Mouse (Mus musculus) C2C12 (cell line): Measurements from ENCODE around the gene Acly. TPM values are rescaled to one million over a fixed set of nuclear protein-coding genes. Genes with fewer than 3 reads are reported as not detected.

Experiments used
- H3K27me3 ChIP-seq: one replicate; pipeline ENCODE4 v1.6.1; 2011; ENCODE audit not compliant: control insufficient read depth, insufficient read depth, insufficient read length
- H3K36me3 ChIP-seq: one replicate; pipeline ENCODE4 v1.6.1; 2011; ENCODE audit not compliant: control insufficient read depth, insufficient read depth
- H3K4me3 ChIP-seq: one replicate; pipeline ENCODE4 v1.5.1; 2011; ENCODE audit warnings: mild to moderate bottlenecking, control low read depth; ENCODE audit not compliant: poor library complexity, insufficient read depth, severe bottlenecking
- H3K79me2 ChIP-seq: one replicate; pipeline ENCODE4 v1.6.1; 2011; ENCODE audit not compliant: control insufficient read depth, insufficient read depth
- H3K79me3 ChIP-seq: one replicate; pipeline ENCODE4 v1.6.1; 2011; ENCODE audit warnings: low read depth, control low read depth
- H3ac ChIP-seq: one replicate; pipeline ENCODE3; 2011; ENCODE audit warnings: low read depth; ENCODE audit not compliant: control insufficient read depth, insufficient read length
- CEBPB ChIP-seq: IDR thresholded peaks from one replicate; pipeline ENCODE4 v1.6.1; 2011; ENCODE audit warnings: low read depth, mild to moderate bottlenecking, control low read depth, moderate library complexity
- CTCF ChIP-seq: IDR thresholded peaks from one replicate; pipeline ENCODE4 v1.5.1; 2011; ENCODE audit not compliant: control insufficient read depth, insufficient read depth, insufficient read length
- FOSL1 ChIP-seq: IDR thresholded peaks from one replicate; pipeline ENCODE4 v1.8.0; 2011; ENCODE audit warnings: mild to moderate bottlenecking, low read length; ENCODE audit not compliant: poor library complexity, insufficient read depth, severe bottlenecking
- MAX ChIP-seq: IDR thresholded peaks from one replicate; pipeline ENCODE4 v1.6.1; 2011; ENCODE audit warnings: mild to moderate bottlenecking, control low read depth
- MYOD1 ChIP-seq: IDR thresholded peaks from one replicate; pipeline ENCODE4 v1.6.1; 2011; ENCODE audit warnings: low read depth; ENCODE audit not compliant: control insufficient read depth, insufficient read length
- MYOG ChIP-seq: IDR thresholded peaks from one replicate; pipeline ENCODE4 v1.6.1; 2011; ENCODE audit not compliant: control insufficient read depth, insufficient read length; ENCODE audit errors: extremely low read depth
- USF1 ChIP-seq: IDR thresholded peaks from one replicate; pipeline ENCODE4 v1.6.1; 2011; ENCODE audit warnings: low read depth, mild to moderate bottlenecking, control low read depth, moderate library complexity
- polyA plus RNA-seq: library from polyadenylated mRNA; unstranded; fragments of >200 nt; fragmentation: generic; extraction: Trizol; gene quantifications from one replicate; pipeline ENCODE4 v1.2.1, GENCODE M21; 2012; ENCODE audit warnings: missing spikeins

The Acly gene
- polyA plus RNA-seq, 1 experiment = 86.6 TPM

DNA sequence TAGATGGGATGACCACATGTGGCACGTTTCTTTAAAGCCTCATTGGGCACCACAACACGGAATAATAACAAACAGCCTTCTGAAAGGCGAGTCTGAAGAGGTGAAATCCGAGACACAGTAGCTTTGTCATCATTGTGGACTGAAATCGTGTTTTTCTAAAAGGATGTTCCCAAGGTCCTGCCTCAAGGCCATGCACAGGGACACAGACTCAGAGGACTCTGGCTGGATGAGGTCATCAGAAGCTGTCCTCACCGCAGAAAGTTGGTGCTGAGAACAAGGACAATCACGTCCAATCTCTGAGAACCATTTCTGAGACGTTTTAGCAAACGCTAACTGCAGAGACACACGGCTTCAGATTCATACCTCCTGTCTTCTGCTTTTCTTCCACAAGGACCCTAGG is 14.1 kb downstream of the Acly start:
- TF ChIP-seq MYOD1 (no peak), MAX (no peak), MYOG (no peak), USF1 (no peak), FOSL1 (no peak), CEBPB (no peak), CTCF (no peak)
- peaks cover 2% of the 10 kb centered on the region for H3K79me3 ChIP-seq
- no peak overlapping the region for H3ac ChIP-seq
- H3K4me3 ChIP-seq = no peak overlapping the region
- no peaks in the 10 kb centered on the region for H3K27me3 ChIP-seq
- H3K36me3 ChIP-seq = peaks cover 100% of the 10 kb centered on the region
- H3K79me2 ChIP-seq = no peaks in the 10 kb centered on the region

DNA sequence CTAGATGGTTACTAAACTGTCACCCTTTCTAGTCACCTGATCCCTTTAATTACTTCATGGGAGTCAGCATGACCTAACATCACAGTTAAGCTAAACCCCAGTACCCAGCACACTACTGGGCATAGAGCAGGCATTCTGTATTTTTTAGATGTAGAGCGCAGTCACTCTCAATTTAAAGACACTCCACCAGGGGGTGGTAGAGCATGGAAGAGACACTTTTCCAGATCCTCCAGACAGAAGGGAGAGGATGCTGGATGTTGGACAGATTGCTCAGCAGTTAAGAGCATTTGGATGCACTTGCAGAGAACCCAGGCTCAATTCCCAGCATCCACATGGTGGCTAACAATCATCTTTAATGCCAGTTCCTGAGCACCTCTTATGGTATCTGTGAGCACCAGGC is 15.4 kb downstream of the Acly start:
- Histone ChIP-seq H3K79me2 (no peaks in the 10 kb centered on the region), H3ac (no peak overlapping the region), H3K36me3 (peaks cover 99% of the 10 kb centered on the region), H3K4me3 (no peak overlapping the region), H3K79me3 (no peaks in the 10 kb centered on the region), H3K27me3 (no peaks in the 10 kb centered on the region)
- no peak for TF ChIP-seq FOSL1
- TF ChIP-seq MAX = no peak
- no peak for TF ChIP-seq CTCF
- no peak for TF ChIP-seq USF1
- no peak for TF ChIP-seq MYOG
- TF ChIP-seq CEBPB = no peak
- TF ChIP-seq MYOD1 = no peak

DNA sequence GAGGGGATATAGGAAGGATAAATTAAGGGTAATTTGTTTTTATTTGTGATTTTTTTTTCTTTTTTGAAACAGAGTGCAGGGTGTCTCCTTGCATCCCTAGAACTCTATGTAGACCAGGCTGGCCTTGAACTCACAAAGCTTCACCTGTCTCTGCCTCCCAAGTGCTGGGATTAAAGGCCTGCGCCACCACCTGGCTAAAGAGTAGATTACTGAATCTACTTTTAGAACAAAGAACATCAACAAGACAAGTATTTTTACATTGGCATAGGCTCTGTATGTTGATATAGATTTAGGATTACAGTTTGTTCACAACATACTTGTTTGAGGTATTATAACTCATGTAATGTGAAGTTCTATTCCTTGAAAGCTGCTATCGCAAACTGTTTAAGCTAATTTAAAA is 17.2 kb downstream of the Acly start:
- Histone ChIP-seq H3K79me2 (no peaks in the 10 kb centered on the region), H3K36me3 (peaks cover 96% of the 10 kb centered on the region), H3K27me3 (no peaks in the 10 kb centered on the region), H3K79me3 (no peaks in the 10 kb centered on the region), H3K4me3 (no peak overlapping the region), H3ac (no peak overlapping the region)
- TF ChIP-seq USF1 (no peak), CEBPB (no peak), MAX (no peak), FOSL1 (no peak), MYOG (no peak), MYOD1 (no peak), CTCF (no peak)

DNA sequence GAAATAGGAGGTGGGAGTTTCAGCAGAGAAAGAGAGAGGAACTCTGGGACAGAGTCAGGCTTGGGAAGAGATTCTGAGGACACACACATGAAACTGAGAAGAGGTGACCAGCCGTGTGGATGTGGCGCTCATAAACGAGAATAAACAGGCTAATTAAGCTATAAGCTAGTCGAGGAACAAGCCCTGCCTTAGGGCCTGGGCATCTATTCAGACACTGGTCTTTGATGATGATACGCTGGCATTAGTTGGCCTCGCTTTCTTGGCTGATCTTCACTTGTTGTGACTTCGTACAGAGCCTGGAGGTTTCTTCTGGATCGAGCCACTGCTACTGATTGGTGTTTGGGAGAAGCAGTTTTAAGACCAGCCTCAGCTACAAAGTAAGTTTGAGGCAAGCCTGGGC is 21.8 kb downstream of the Acly start:
- no peaks in the 10 kb centered on the region for H3K79me2 ChIP-seq
- no peaks in the 10 kb centered on the region for H3K79me3 ChIP-seq
- no peak overlapping the region for H3ac ChIP-seq
- H3K36me3 ChIP-seq = peaks cover 90% of the 10 kb centered on the region
- H3K27me3 ChIP-seq = no peaks in the 10 kb centered on the region
- TF ChIP-seq FOSL1 (no peak), USF1 (no peak)
- no peak overlapping the region for H3K4me3 ChIP-seq

DNA sequence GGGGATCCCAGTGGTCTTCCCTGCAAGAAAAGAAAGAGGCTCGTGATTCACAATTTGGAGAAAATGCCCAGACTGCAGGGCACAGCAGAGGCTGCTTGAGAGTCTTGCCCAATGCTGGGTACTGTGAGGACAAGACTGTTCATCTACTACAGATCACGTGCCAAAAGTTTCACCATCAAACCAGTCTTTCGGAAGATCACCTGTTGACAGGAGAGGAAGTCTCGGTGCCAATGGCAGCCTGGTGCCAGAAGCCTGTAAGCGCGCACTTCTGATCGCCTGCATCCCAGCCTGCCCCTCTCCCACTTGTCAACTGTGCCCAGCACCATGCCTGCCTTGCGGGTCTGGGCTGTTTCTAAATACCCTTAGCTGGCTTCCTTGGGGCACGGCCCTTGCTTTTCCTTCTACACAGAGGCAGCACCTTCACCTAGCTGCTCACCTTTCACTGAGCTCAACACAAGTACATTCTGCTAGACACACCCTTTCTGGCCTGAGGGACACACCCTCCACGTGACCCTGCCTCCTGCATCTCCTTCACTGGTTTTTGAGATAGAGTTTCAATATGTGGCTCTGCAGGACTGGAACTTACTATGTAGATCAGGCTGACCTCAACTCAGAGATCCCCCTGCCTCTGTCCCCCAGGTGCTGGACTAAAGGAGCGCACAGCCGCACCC is 22.7 kb downstream of the Acly start:
- Histone ChIP-seq H3ac (no peak overlapping the region), H3K4me3 (no peak overlapping the region), H3K27me3 (no peaks in the 10 kb centered on the region), H3K79me3 (no peaks in the 10 kb centered on the region), H3K79me2 (no peaks in the 10 kb centered on the region), H3K36me3 (peaks cover 90% of the 10 kb centered on the region)
- TF ChIP-seq USF1 (no peak), CTCF (no peak), MAX (no peak), CEBPB (no peak), MYOG (no peak), FOSL1 (no peak), MYOD1 (no peak)

DNA sequence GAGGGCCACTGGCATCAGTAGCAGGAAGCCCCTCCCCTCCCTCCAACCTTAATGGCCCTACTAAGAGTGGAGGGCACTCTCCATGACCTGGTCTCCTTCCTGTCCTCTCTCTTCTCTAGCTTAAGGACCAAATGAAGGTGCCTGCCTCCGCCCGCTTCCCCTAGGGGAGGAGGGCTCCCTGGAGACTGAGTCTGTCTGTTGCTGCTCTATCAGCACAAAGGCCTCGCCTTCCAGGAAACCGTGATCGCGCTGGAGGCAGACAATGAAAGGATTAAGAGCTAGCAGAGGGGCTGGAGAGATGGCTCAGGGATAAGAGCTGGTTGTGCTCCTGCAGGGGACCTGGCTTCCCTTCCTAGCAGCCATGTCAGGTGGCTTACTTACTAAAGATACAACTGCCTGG is 26.5 kb downstream of the Acly start:
- no peaks in the 10 kb centered on the region for H3K79me3 ChIP-seq
- no peaks in the 10 kb centered on the region for H3K27me3 ChIP-seq
- no peaks in the 10 kb centered on the region for H3K79me2 ChIP-seq
- TF ChIP-seq FOSL1 (no peak), USF1 (no peak), MYOD1 (no peak), MYOG (no peak), CEBPB (no peak), MAX (no peak), CTCF (no peak)
- H3K36me3 ChIP-seq = peaks cover 92% of the 10 kb centered on the region
- no peak overlapping the region for H3ac ChIP-seq
- no peak overlapping the region for H3K4me3 ChIP-seq
